Mouse (Mus musculus): ENCODE data around the gene Caprin1. TPM values are rescaled to one million over a fixed set of nuclear protein-coding genes. Genes with fewer than 3 reads are reported as not detected.

The Caprin1 gene
- polyA plus RNA-seq, 1 experiment from 2014 or later, result 69.2 TPM

- H3K4me2 ChIP-seq (ENCODE audit: low read depth, low read length), result no peak overlapping the region
- peaks cover 9% of the 10 kb centered on the region for H3K4me1 ChIP-seq (ENCODE audit: insufficient read depth)
- ATAC-seq, result no peak
- no peak overlapping the region for H3K4me3 ChIP-seq (ENCODE audit: low read depth, low read length)
- H3K27ac ChIP-seq (ENCODE audit: low read depth), result no peak overlapping the region
- TF ChIP-seq EP300 (IDR thresholded peaks at IDR 0.05; ENCODE audit: low read depth), result no peak
- TF ChIP-seq CTCF (IDR thresholded peaks at IDR 0.05; ENCODE audit: low read depth), result no peak
- peaks cover 45% of the 10 kb centered on the region for H3K36me3 ChIP-seq (replicated peaks; ENCODE audit: insufficient read depth, low read length)
- no peak overlapping the region for H3K9ac ChIP-seq (replicated peaks)
- WGBS (ENCODE audit: insufficient replicate concordance), result 94% methylated on average over 1 of the region's 1 CpGs
- H3K9me3 ChIP-seq (ENCODE audit: low read length), result no peaks in the 10 kb centered on the region
- H3K27me3 ChIP-seq (ENCODE audit: insufficient read depth, low read length), result no peaks in the 10 kb centered on the region
- no peak for DNase-seq
Observed at GRCm38 (mm10) chr2:103792009-103792408, 5.4 kb downstream of the Caprin1 start.

DNA sequence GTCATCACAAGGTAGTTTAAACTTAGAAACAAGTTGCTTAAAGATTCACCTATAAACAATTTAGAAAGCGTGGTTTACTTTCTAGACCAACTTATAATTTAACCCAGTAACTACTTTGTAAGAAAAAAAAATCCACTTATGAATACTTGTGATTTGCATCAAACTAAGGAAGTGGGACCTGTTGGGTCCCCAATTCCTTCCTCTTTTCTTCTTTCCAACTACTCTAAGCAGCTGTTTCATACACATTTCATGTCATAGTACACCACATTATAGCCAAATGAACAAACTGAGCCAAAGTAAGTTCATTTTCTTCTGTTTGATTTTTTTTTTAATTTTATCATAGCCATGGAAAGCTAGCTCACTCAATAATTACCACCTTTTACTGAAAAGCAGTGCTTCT lies 11.7 kb downstream of the Caprin1 start:
- TF ChIP-seq CTCF (IDR thresholded peaks at IDR 0.05; ENCODE audit: low read depth), result no peak
- no peak for TF ChIP-seq EP300 (IDR thresholded peaks at IDR 0.05; ENCODE audit: low read depth)
- Histone ChIP-seq H3K27ac (ENCODE audit: low read depth) (no peak overlapping the region), H3K27me3 (ENCODE audit: insufficient read depth, low read length) (no peaks in the 10 kb centered on the region), H3K9me3 (ENCODE audit: low read length) (no peaks in the 10 kb centered on the region), H3K9ac (replicated peaks) (no peak overlapping the region), H3K4me3 (ENCODE audit: low read depth, low read length) (no peak overlapping the region), H3K4me2 (ENCODE audit: low read depth, low read length) (no peak overlapping the region), H3K4me1 (ENCODE audit: insufficient read depth) (no peaks in the 10 kb centered on the region), H3K36me3 (replicated peaks; ENCODE audit: insufficient read depth, low read length) (peaks cover 48% of the 10 kb centered on the region)
- no peak for ATAC-seq
- no peak for DNase-seq
- WGBS (ENCODE audit: insufficient replicate concordance), result 75% methylated on average over 1 of the region's 1 CpGs

DNA sequence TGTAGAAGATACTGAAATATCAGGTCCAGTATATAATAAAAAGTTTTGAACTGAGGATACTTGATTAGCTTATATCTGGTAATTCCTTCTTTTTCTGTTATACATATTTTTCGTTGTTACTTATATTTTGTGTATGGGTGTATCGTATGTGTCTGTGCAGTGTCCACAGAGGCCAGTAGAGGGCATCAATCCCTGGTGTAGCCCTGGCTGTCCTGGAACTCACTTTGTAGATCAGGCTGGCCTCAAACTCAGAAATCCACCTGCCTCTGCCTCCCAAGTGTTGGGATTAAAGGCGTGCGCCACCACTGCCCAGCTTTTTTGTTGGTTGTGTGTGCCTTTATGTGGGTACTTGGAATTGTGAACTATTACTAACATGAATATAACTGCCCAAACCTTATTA lies 12.8 kb downstream of the Caprin1 start:
- H3K4me1 ChIP-seq (ENCODE audit: insufficient read depth), result no peaks in the 10 kb centered on the region
- ATAC-seq (no peak; the same call in 1 of the 2 replicates), DNase-seq (peak; percentile 55)
- no peak overlapping the region for H3K27ac ChIP-seq (ENCODE audit: low read depth)
- no peaks in the 10 kb centered on the region for H3K9me3 ChIP-seq (ENCODE audit: low read length)
- no peak overlapping the region for H3K4me2 ChIP-seq (ENCODE audit: low read depth, low read length)
- H3K4me3 ChIP-seq (ENCODE audit: low read depth, low read length), result no peak overlapping the region
- no peak for TF ChIP-seq EP300 (IDR thresholded peaks at IDR 0.05; ENCODE audit: low read depth)
- peak; percentile 68 for TF ChIP-seq CTCF (IDR thresholded peaks at IDR 0.05; ENCODE audit: low read depth)
- H3K36me3 ChIP-seq (replicated peaks; ENCODE audit: insufficient read depth, low read length), result peaks cover 51% of the 10 kb centered on the region
- no peaks in the 10 kb centered on the region for H3K27me3 ChIP-seq (ENCODE audit: insufficient read depth, low read length)
- H3K9ac ChIP-seq (replicated peaks), result no peak overlapping the region
- 83% methylated on average over 4 of the region's 4 CpGs for WGBS (ENCODE audit: insufficient replicate concordance)

GRCm38 (mm10) chr2:103762492-103762891 lies 35.0 kb downstream of the Caprin1 start:
- peaks cover 24% of the 10 kb centered on the region for H3K36me3 ChIP-seq (replicated peaks; ENCODE audit: insufficient read depth, low read length)
- no peak overlapping the region for H3K27ac ChIP-seq (ENCODE audit: low read depth)
- no peaks in the 10 kb centered on the region for H3K27me3 ChIP-seq (ENCODE audit: insufficient read depth, low read length)
- peak overlapping the region; percentile 83 for H3K4me2 ChIP-seq (ENCODE audit: low read depth, low read length)
- H3K9ac ChIP-seq (replicated peaks), result no peak overlapping the region
- ATAC-seq (no peak), DNase-seq (no peak)
- WGBS (ENCODE audit: insufficient replicate concordance), result 52% methylated on average over 1 of the region's 1 CpGs
- TF ChIP-seq CTCF (IDR thresholded peaks at IDR 0.05; ENCODE audit: low read depth) (no peak), EP300 (IDR thresholded peaks at IDR 0.05; ENCODE audit: low read depth) (no peak)
- H3K4me1 ChIP-seq (ENCODE audit: insufficient read depth), result peaks cover 12% of the 10 kb centered on the region
- H3K4me3 ChIP-seq (ENCODE audit: low read depth, low read length), result no peak overlapping the region
- H3K9me3 ChIP-seq (ENCODE audit: low read length), result no peaks in the 10 kb centered on the region

DNA sequence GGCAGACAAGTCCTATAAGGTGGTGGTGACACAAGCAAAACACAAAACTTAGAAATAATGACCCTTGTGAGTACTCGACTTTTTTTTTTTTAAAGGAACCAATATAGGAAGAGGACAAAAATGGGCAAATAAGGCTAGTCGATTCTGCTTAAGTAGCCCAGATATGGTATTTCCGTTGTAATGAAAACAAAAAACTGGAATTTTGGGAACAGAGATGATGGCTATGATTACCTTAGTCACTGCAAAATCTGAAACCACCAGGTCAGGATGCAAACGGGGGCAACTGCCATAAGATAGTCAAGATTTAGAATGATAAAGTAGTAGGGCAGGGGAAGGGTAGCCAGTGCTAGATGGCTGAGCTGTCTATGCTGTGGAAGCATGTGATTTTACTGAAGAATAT lies 35.5 kb downstream of the Caprin1 start:
- peaks cover 12% of the 10 kb centered on the region for H3K4me1 ChIP-seq (ENCODE audit: insufficient read depth)
- H3K4me2 ChIP-seq (ENCODE audit: low read depth, low read length), result peak overlapping the region; percentile 83
- no peaks in the 10 kb centered on the region for H3K27me3 ChIP-seq (ENCODE audit: insufficient read depth, low read length)
- H3K9ac ChIP-seq (replicated peaks), result no peak overlapping the region
- peak overlapping the region; percentile 69 for H3K4me3 ChIP-seq (ENCODE audit: low read depth, low read length)
- peaks cover 22% of the 10 kb centered on the region for H3K36me3 ChIP-seq (replicated peaks; ENCODE audit: insufficient read depth, low read length)
- ATAC-seq (no peak), DNase-seq (no peak)
- WGBS (ENCODE audit: insufficient replicate concordance), result 21% methylated on average over 4 of the region's 4 CpGs
- no peaks in the 10 kb centered on the region for H3K9me3 ChIP-seq (ENCODE audit: low read length)
- TF ChIP-seq CTCF (IDR thresholded peaks at IDR 0.05; ENCODE audit: low read depth) (no peak), EP300 (IDR thresholded peaks at IDR 0.05; ENCODE audit: low read depth) (no peak)
- H3K27ac ChIP-seq (ENCODE audit: low read depth), result 0 out of 2 replicates have a peak overlapping the region, but pooled peaks have one; percentile 65

DNA sequence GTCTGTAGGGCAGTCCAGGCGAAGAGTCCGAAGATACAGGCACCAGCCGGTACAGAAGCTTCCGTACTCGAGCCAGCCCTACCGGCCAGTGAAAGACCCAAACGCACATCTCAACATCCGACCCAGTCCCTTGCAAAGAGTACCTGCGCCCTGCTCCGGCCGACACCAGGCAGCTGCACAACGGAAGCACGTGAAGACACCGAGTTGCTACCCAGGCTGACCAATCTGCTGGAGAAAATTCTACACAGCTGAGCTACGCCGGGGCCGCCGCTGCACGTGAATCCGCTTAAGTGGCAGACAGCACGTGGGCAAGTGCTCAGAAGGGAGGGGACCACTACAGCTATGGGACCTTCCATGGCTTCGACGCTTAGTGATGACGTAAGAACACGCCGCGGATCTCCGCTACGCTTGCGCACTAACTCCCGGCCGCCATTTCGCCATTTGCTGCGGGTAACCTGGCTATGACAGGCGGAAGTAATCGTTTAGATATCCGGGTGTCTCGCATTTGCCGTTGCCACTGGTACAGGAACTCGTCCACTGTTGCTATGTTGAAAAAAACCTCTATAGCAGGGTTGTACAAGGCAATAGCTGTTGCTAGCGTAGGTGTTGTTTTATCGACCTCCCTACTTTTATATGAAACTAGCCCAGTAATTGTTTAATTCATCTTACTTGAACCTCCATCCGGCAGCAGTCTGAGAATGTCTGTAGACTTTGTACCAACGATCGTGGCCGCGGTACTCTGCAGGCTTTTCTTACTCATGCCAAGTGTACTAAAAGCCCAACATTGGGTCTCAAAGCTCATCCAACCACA lies 36.3 kb downstream of the Caprin1 start, which contains the start of gene Nat10:
Gene Nat10 (minus strand): TSS at position 365 of the 811 bp plus-strand sequence.
- TF ChIP-seq EP300 (IDR thresholded peaks at IDR 0.05; ENCODE audit: low read depth), result peak; percentile 56
- no peak for TF ChIP-seq CTCF (IDR thresholded peaks at IDR 0.05; ENCODE audit: low read depth)
- H3K36me3 ChIP-seq (replicated peaks; ENCODE audit: insufficient read depth, low read length), result peaks cover 19% of the 10 kb centered on the region
- H3K9ac ChIP-seq (replicated peaks), result peak within 1 kb of the TSS; percentile 68
- ATAC-seq (peak; percentile 97), DNase-seq (peak; percentile 97)
- H3K4me1 ChIP-seq (ENCODE audit: insufficient read depth), result peaks cover 12% of the 10 kb centered on the region
- H3K9me3 ChIP-seq (ENCODE audit: low read length), result no peaks in the 10 kb centered on the region
- peak within 1 kb of the TSS; percentile 70 for H3K27ac ChIP-seq (ENCODE audit: low read depth)
- peak within 1 kb of the TSS; percentile 69 for H3K4me3 ChIP-seq (ENCODE audit: low read depth, low read length)
- WGBS (ENCODE audit: insufficient replicate concordance), result under 1% methylated on average over 47 of the region's 47 CpGs
- no peaks in the 10 kb centered on the region for H3K27me3 ChIP-seq (ENCODE audit: insufficient read depth, low read length)
- H3K4me2 ChIP-seq (ENCODE audit: low read depth, low read length), result peak within 1 kb of the TSS; percentile 83
